ENCODE assay signal across 8 mouse cellular contexts in genomic region chr1:33908191-33908962, GRCm38 (mm10). TPM values are rescaled to one million over a fixed set of nuclear protein-coding genes. Genes with fewer than 3 reads are reported as not detected.
A peak's percentile ranks its signal among the peaks of the same experiment; 100 is the strongest.
DNase-seq lines count a peak whose midpoint lies in the region; ATAC-seq and TF ChIP-seq lines count a peak whose summit lies in the region.

Dst (plus strand) TSS chr1:33908225.

- no peaks in the 10 kb centered on the region for H3K9me3 ChIP-seq in heart, embryonic 11.5 days (replicated peaks; ENCODE audit: control insufficient read depth, low read length)
- H3K9me3 ChIP-seq in midbrain, postnatal 0 days (ENCODE audit: low read length): 0 out of 2 replicates have a peak, but pooled peaks cover 2% of the 10 kb centered on the region

- peak; percentile 71 for DNase-seq in cerebellum, adult 9-10 months
- no peak for DNase-seq in cerebellum, adult 11 months
- DNase-seq in urinary bladder, adult 2 months (ENCODE audit: low spot score): no peak
- no peak for DNase-seq in urinary bladder, postnatal 36 days (ENCODE audit: low spot score in 2 of 2)
- DNase-seq in layer of hippocampus, postnatal 14 days (ENCODE audit: low spot score in 2 of 2): no peak
- peak; percentile 28 for DNase-seq in midbrain, postnatal 0 days (ENCODE audit: low spot score)
- no peak for DNase-seq in thymus, postnatal 4 days

- peaks cover 15% of the 10 kb centered on the region; the same call in 1 of the 2 replicates for H3K27me3 ChIP-seq in heart, embryonic 11.5 days (ENCODE audit: control insufficient read depth, insufficient read depth, low read length)
- H3K27me3 ChIP-seq in midbrain, postnatal 0 days (ENCODE audit: insufficient read depth, low read length): no peaks in the 10 kb centered on the region

- H3K4me1 ChIP-seq in heart, embryonic 11.5 days (ENCODE audit: control insufficient read depth, insufficient read depth, low read length): peaks cover 3% of the 10 kb centered on the region; the same call in 1 of the 2 replicates
- no peaks in the 10 kb centered on the region for H3K4me1 ChIP-seq in midbrain, postnatal 0 days (ENCODE audit: insufficient read depth, low read length)

- H3K36me3 ChIP-seq in heart, embryonic 11.5 days (ENCODE audit: control insufficient read depth, insufficient read depth, low read length): no peaks in the 10 kb centered on the region
- H3K36me3 ChIP-seq in midbrain, postnatal 0 days (ENCODE audit: insufficient read depth, low read length): no peaks in the 10 kb centered on the region

- WGBS in heart, embryonic 11.5 days (ENCODE audit: insufficient replicate concordance): 4% methylated on average over 40 of the region's 44 CpGs
- WGBS in midbrain, postnatal 0 days: 6% methylated on average over 33 of the region's 44 CpGs

- no peak for ATAC-seq in heart, embryonic 11.5 days (replicated peaks; ENCODE audit: insufficient number of reproducible peaks, low FRiP score, low TSS enrichment)
- ATAC-seq in midbrain, postnatal 0 days (ENCODE audit: low FRiP score): peak; percentile 2; the same call in 1 of the 2 replicates

- peak within 1 kb of the TSS; percentile 68 for H3K9ac ChIP-seq in heart, embryonic 11.5 days (ENCODE audit: low read depth, low read length)
- H3K9ac ChIP-seq in midbrain, postnatal 0 days (replicated peaks; ENCODE audit: low read length, poor library complexity, severe bottlenecking): peak within 1 kb of the TSS; percentile 72

- peak within 1 kb of the TSS; percentile 64 for H3K4me3 ChIP-seq in heart, embryonic 11.5 days (ENCODE audit: low read depth, low read length)
- peak within 1 kb of the TSS; percentile 66 for H3K4me3 ChIP-seq in midbrain, postnatal 0 days (ENCODE audit: low read depth, low read length)

- H3K4me2 ChIP-seq in heart, embryonic 11.5 days: peak within 1 kb of the TSS; percentile 93
- H3K4me2 ChIP-seq in midbrain, postnatal 0 days (ENCODE audit: low read depth, low read length, poor library complexity, severe bottlenecking): peak within 1 kb of the TSS; percentile 71

- H3K27ac ChIP-seq in heart, embryonic 11.5 days (ENCODE audit: low read depth, low read length): no peak within 1 kb of the TSS
- H3K27ac ChIP-seq in midbrain, postnatal 0 days (ENCODE audit: low read depth, low read length): peak within 1 kb of the TSS; percentile 91

- TF ChIP-seq CTCF in midbrain, postnatal 0 days (IDR thresholded peaks at IDR 0.05): no peak

RNA-seq across cellular contexts. Expression of gene Dst, which starts in this region (rescaled TPM):
- 77.4 and 118 TPM in 2 replicates for polyA plus RNA-seq in urinary bladder, adult 2 months (2012; rRNA removed)
- polyA plus RNA-seq in heart, embryonic 11.5 days (2014; fragmentation: Nextera tagmentation; extraction: Ambion mirVana): 24.5 and 26.9 TPM in 2 replicates
- 100 to 1,000 TPM; 209 to 234 TPM for total RNA-seq in layer of hippocampus, postnatal 14 days (2021)
- 155 and 184 TPM in 2 replicates for total RNA-seq in midbrain, postnatal 0 days (2014; rRNA removed)
- 25.7 and 31.7 TPM in 2 replicates for polyA plus RNA-seq in midbrain, postnatal 0 days (2015; fragmentation: Nextera tagmentation; extraction: Ambion mirVana)

Comparison
In these comparisons a context has a peak if more than half of its experiments do, and no peak if none do; other contexts are left out.
1. DNase-seq: peak in cerebellum, adult 9-10 months (single experiment) and midbrain, postnatal 0 days (single experiment); none in cerebellum, adult 11 months (single experiment), urinary bladder, adult 2 months (single experiment), urinary bladder, postnatal 36 days (0 of 2), layer of hippocampus, postnatal 14 days (0 of 2) and thymus, postnatal 4 days (single experiment).